Mouse (Mus musculus): ENCODE results near the gene Vil1. TPM values are rescaled to one million over a fixed set of nuclear protein-coding genes. Genes with fewer than 3 reads are reported as not detected.

Gene Vil1
- polyA plus RNA-seq, 1 experiment from 2014 or later, result 0.15 TPM

- Histone ChIP-seq H3K9me3 (no peaks in the 10 kb centered on the region), H3K4me2 (replicated peaks) (no peak overlapping the region), H3K9ac (no peak overlapping the region), H3K4me1 (no peaks in the 10 kb centered on the region), H3K4me3 (no peak overlapping the region), H3K27ac (no peak overlapping the region), H3K36me3 (no peaks in the 10 kb centered on the region), H3K27me3 (replicated peaks) (no peaks in the 10 kb centered on the region)
- no peak for ATAC-seq (ENCODE audit: low FRiP score, low read depth)
- WGBS, result 74% methylated on average over 4 of the region's 4 CpGs
Observed at GRCm38 (mm10) chr1:74376396-74376795, 32.8 kb upstream of the Vil1 start.

- no peak overlapping the region for H3K4me3 ChIP-seq
Observed at GRCm38 (mm10) chr1:74379058-74379504, 30.1 kb upstream of the Vil1 start.

GRCm38 (mm10) chr1:74380484-74380883 is 28.7 kb upstream of the Vil1 start:
- no peak for ATAC-seq (ENCODE audit: low FRiP score, low read depth)
- no peak overlapping the region for H3K9ac ChIP-seq

More at GRCm38 (mm10) chr1:74379058-74379504, 30.1 kb upstream of the Vil1 start:
- no peak for ATAC-seq (ENCODE audit: low FRiP score, low read depth)
- H3K4me2 ChIP-seq (replicated peaks), result no peak overlapping the region
- WGBS, result 85% methylated on average over 7 of the region's 7 CpGs
- H3K9me3 ChIP-seq, result no peaks in the 10 kb centered on the region
- no peaks in the 10 kb centered on the region for H3K36me3 ChIP-seq
- H3K4me1 ChIP-seq, result no peaks in the 10 kb centered on the region
- no peak overlapping the region for H3K9ac ChIP-seq
- H3K27ac ChIP-seq, result no peak overlapping the region
- no peaks in the 10 kb centered on the region for H3K27me3 ChIP-seq (replicated peaks)

GRCm38 (mm10) chr1:74381588-74382021 is 27.6 kb upstream of the Vil1 start:
- H3K4me1 ChIP-seq, result no peaks in the 10 kb centered on the region
- no peak overlapping the region for H3K27ac ChIP-seq
- no peak overlapping the region for H3K4me2 ChIP-seq (replicated peaks)
- ATAC-seq (ENCODE audit: low FRiP score, low read depth), result no peak
- H3K9me3 ChIP-seq, result no peaks in the 10 kb centered on the region
- 94% methylated on average over 10 of the region's 10 CpGs for WGBS
- H3K9ac ChIP-seq, result no peak overlapping the region
- H3K36me3 ChIP-seq, result no peaks in the 10 kb centered on the region
- H3K4me3 ChIP-seq, result no peak overlapping the region
- no peaks in the 10 kb centered on the region for H3K27me3 ChIP-seq (replicated peaks)

More at GRCm38 (mm10) chr1:74380484-74380883, 28.7 kb upstream of the Vil1 start:
- Histone ChIP-seq H3K27ac (no peak overlapping the region), H3K9me3 (no peaks in the 10 kb centered on the region), H3K4me2 (replicated peaks) (no peak overlapping the region), H3K36me3 (no peaks in the 10 kb centered on the region), H3K4me3 (no peak overlapping the region), H3K4me1 (no peaks in the 10 kb centered on the region), H3K27me3 (replicated peaks) (no peaks in the 10 kb centered on the region)
- WGBS, result 94% methylated on average over 5 of the region's 5 CpGs

- H3K4me2 ChIP-seq (replicated peaks), result no peak overlapping the region
- H3K9ac ChIP-seq, result no peak overlapping the region
- WGBS, result 85% methylated on average over 13 of the region's 13 CpGs
- no peaks in the 10 kb centered on the region for H3K27me3 ChIP-seq (replicated peaks)
- ATAC-seq (ENCODE audit: low FRiP score, low read depth), result no peak
- H3K9me3 ChIP-seq, result no peaks in the 10 kb centered on the region
- H3K27ac ChIP-seq, result no peak overlapping the region
- no peaks in the 10 kb centered on the region for H3K4me1 ChIP-seq
- no peak overlapping the region for H3K4me3 ChIP-seq
- H3K36me3 ChIP-seq, result no peaks in the 10 kb centered on the region
Observed at GRCm38 (mm10) chr1:74383385-74383784, 25.8 kb upstream of the Vil1 start.

GRCm38 (mm10) chr1:74384525-74384924 is 24.7 kb upstream of the Vil1 start:
- Histone ChIP-seq H3K4me2 (replicated peaks) (no peak overlapping the region), H3K27me3 (replicated peaks) (peaks cover 2% of the 10 kb centered on the region), H3K4me3 (no peak overlapping the region), H3K9me3 (no peaks in the 10 kb centered on the region), H3K36me3 (no peaks in the 10 kb centered on the region), H3K9ac (no peak overlapping the region), H3K27ac (no peak overlapping the region), H3K4me1 (peaks cover under 1% of the 10 kb centered on the region; the same call in 1 of the 2 replicates)
- 85% methylated on average over 8 of the region's 8 CpGs for WGBS
- no peak for ATAC-seq (ENCODE audit: low FRiP score, low read depth)

- no peak for ATAC-seq (ENCODE audit: low FRiP score, low read depth)
- peaks cover 6% of the 10 kb centered on the region for H3K4me1 ChIP-seq
- no peak overlapping the region for H3K27ac ChIP-seq
- no peak overlapping the region for H3K4me3 ChIP-seq
- no peaks in the 10 kb centered on the region for H3K36me3 ChIP-seq
- no peak overlapping the region for H3K4me2 ChIP-seq (replicated peaks)
- H3K9ac ChIP-seq, result no peak overlapping the region
- no peaks in the 10 kb centered on the region for H3K9me3 ChIP-seq
- WGBS, result 89% methylated on average over 10 of the region's 10 CpGs
- peaks cover 6% of the 10 kb centered on the region for H3K27me3 ChIP-seq (replicated peaks)
Observed at GRCm38 (mm10) chr1:74385064-74385463, 24.1 kb upstream of the Vil1 start.

- 91% methylated on average over 8 of the region's 8 CpGs for WGBS
- H3K9me3 ChIP-seq, result no peaks in the 10 kb centered on the region
- no peak overlapping the region for H3K4me2 ChIP-seq (replicated peaks)
- H3K9ac ChIP-seq, result no peak overlapping the region
- no peak overlapping the region for H3K4me3 ChIP-seq
- ATAC-seq (ENCODE audit: low FRiP score, low read depth), result no peak
- peaks cover 6% of the 10 kb centered on the region for H3K27me3 ChIP-seq (replicated peaks)
- no peak overlapping the region for H3K27ac ChIP-seq
- peaks cover 10% of the 10 kb centered on the region for H3K4me1 ChIP-seq
- H3K36me3 ChIP-seq, result no peaks in the 10 kb centered on the region
Observed at GRCm38 (mm10) chr1:74385531-74385930, 23.6 kb upstream of the Vil1 start.

GRCm38 (mm10) chr1:74386363-74386713 is 22.8 kb upstream of the Vil1 start:
- peak overlapping the region; percentile 72 for H3K4me2 ChIP-seq (replicated peaks)
- ATAC-seq (ENCODE audit: low FRiP score, low read depth), result no peak
- H3K27ac ChIP-seq, result peak overlapping the region; percentile 80; the same call in 1 of the 2 replicates
- H3K4me3 ChIP-seq, result peak overlapping the region; percentile 61
- H3K9ac ChIP-seq, result peak overlapping the region; percentile 58
- no peaks in the 10 kb centered on the region for H3K36me3 ChIP-seq
- H3K27me3 ChIP-seq (replicated peaks), result peaks cover 6% of the 10 kb centered on the region
- peaks cover 10% of the 10 kb centered on the region for H3K4me1 ChIP-seq
- WGBS, result 58% methylated on average over 7 of the region's 10 CpGs
- no peaks in the 10 kb centered on the region for H3K9me3 ChIP-seq

GRCm38 (mm10) chr1:74386714-74387385 is 22.3 kb upstream of the Vil1 start:
- Histone ChIP-seq H3K36me3 (no peaks in the 10 kb centered on the region), H3K27ac (peak overlapping the region; percentile 80), H3K4me2 (replicated peaks) (peak overlapping the region; percentile 72), H3K9me3 (no peaks in the 10 kb centered on the region), H3K4me3 (peak overlapping the region; percentile 61), H3K27me3 (replicated peaks) (peaks cover 6% of the 10 kb centered on the region), H3K9ac (peak overlapping the region; percentile 58), H3K4me1 (peaks cover 10% of the 10 kb centered on the region)
- WGBS, result under 1% methylated on average over 26 of the region's 26 CpGs
- ATAC-seq (ENCODE audit: low FRiP score, low read depth), result peak; percentile 85

- ATAC-seq (ENCODE audit: low FRiP score, low read depth), result no peak
Observed at GRCm38 (mm10) chr1:74387386-74387988, 21.7 kb upstream of the Vil1 start.

GRCm38 (mm10) chr1:74388398-74388920 is 20.7 kb upstream of the Vil1 start:
- no peak overlapping the region for H3K4me3 ChIP-seq
- no peak overlapping the region for H3K4me2 ChIP-seq (replicated peaks)
- no peak overlapping the region for H3K27ac ChIP-seq
- H3K27me3 ChIP-seq (replicated peaks), result peaks cover 6% of the 10 kb centered on the region
- H3K9ac ChIP-seq, result no peak overlapping the region
- no peaks in the 10 kb centered on the region for H3K9me3 ChIP-seq
- H3K36me3 ChIP-seq, result peaks cover 2% of the 10 kb centered on the region; the same call in 1 of the 2 replicates
- 76% methylated on average over 7 of the region's 7 CpGs for WGBS
- no peak for ATAC-seq (ENCODE audit: low FRiP score, low read depth)
- peaks cover 24% of the 10 kb centered on the region for H3K4me1 ChIP-seq

More at GRCm38 (mm10) chr1:74387386-74387988, 21.7 kb upstream of the Vil1 start:
- WGBS, result 55% methylated on average over 15 of the region's 15 CpGs
- Histone ChIP-seq H3K27me3 (replicated peaks) (peaks cover 6% of the 10 kb centered on the region), H3K36me3 (no peaks in the 10 kb centered on the region), H3K9me3 (no peaks in the 10 kb centered on the region), H3K27ac (no peak overlapping the region), H3K4me3 (no peak overlapping the region), H3K9ac (no peak overlapping the region), H3K4me2 (replicated peaks) (peak overlapping the region; percentile 72), H3K4me1 (peaks cover 15% of the 10 kb centered on the region)
